Mouse (Mus musculus) MEL (cell line): ENCODE data around the gene Gm13889. TPM values are rescaled to one million over a fixed set of nuclear protein-coding genes. Genes with fewer than 3 reads are reported as not detected.

Source experiments
- DNase-seq: peaks from one replicate; pipeline ENCODE4 v3.0.0; 2011; ENCODE audit warnings: low read depth, low spot score
- H3K27ac ChIP-seq: 2 replicates; pipeline ENCODE4 v1.5.1; 2012; ENCODE audit warnings: low read depth, mild to moderate bottlenecking, control low read depth, low read length, moderate library complexity; ENCODE audit not compliant: control insufficient read depth
- H3K27me3 ChIP-seq, 2 experiments: fragments of 150-350 bp in 1 of 2; sonication (generic) in 1 of 2; 2 replicates each; pipeline ENCODE4 v1.6.1; 2012; ENCODE audit warnings: low read length in 2 of 2, mild to moderate bottlenecking in 2 of 2, improper control_type of control experiment in 1 of 2, moderate library complexity in 1 of 2; ENCODE audit not compliant: insufficient read depth in 2 of 2, control insufficient read depth in 1 of 2
- H3K36me3 ChIP-seq, 2 experiments: 2 replicates each; pipeline ENCODE4 v1.6.1; 2012 to 2014; ENCODE audit warnings: low read length in 2 of 2, improper control_type of control experiment in 1 of 2, inconsistent platforms in 1 of 2, mild to moderate bottlenecking in 1 of 2; ENCODE audit not compliant: insufficient read depth in 2 of 2, control insufficient read depth in 1 of 2
- H3K4me1 ChIP-seq, 2 experiments: fragments of 150-350 bp in 1 of 2; sonication (generic) in 1 of 2; 2 replicates each; pipeline ENCODE4 v1.6.1; 2012; ENCODE audit warnings: low read length in 2 of 2, improper control_type of control experiment in 1 of 2, mild to moderate bottlenecking in 1 of 2; ENCODE audit not compliant: insufficient read depth in 2 of 2, control insufficient read depth in 1 of 2
- H3K4me3 ChIP-seq, 2 experiments: fragments of 150-350 bp in 1 of 2; sonication (generic) in 1 of 2; 2 replicates each; pipeline ENCODE4 v1.5.1; 2012; ENCODE audit warnings: low read depth in 2 of 2, low read length in 2 of 2, mild to moderate bottlenecking in 2 of 2, moderate library complexity in 2 of 2, control low read depth in 1 of 2, improper control_type of control experiment in 1 of 2; ENCODE audit not compliant: control insufficient read depth in 1 of 2, insufficient read depth in 1 of 2
- H3K79me2 ChIP-seq: 2 replicates; pipeline ENCODE4 v1.6.1; 2012; ENCODE audit warnings: mild to moderate bottlenecking, low read length, moderate library complexity; ENCODE audit not compliant: control insufficient read depth, poor library complexity, insufficient read depth
- H3K9ac ChIP-seq: 2 replicates; pipeline ENCODE4 v1.6.1; 2012; ENCODE audit warnings: low read depth, mild to moderate bottlenecking, control low read depth, low read length, moderate library complexity; ENCODE audit not compliant: control insufficient read depth, poor library complexity, severe bottlenecking
- H3K9me3 ChIP-seq: fragments of 150-350 bp; sonication (generic); replicated peaks from 2 replicates; pipeline ENCODE4 v1.6.1; 2012; ENCODE audit warnings: mild to moderate bottlenecking, low read length, improper control_type of control experiment, moderate library complexity; ENCODE audit not compliant: insufficient read depth
- BHLHE40 ChIP-seq: IDR thresholded peaks from 2 replicates; pipeline ENCODE4 v1.6.1; 2012; ENCODE audit warnings: low read depth, mild to moderate bottlenecking, inconsistent platforms, low read length, improper control_type of control experiment, borderline replicate concordance
- CHD1 ChIP-seq: IDR thresholded peaks from 2 replicates; pipeline ENCODE4 v1.6.1; 2012; ENCODE audit warnings: low read depth, mild to moderate bottlenecking, inconsistent platforms, low read length, improper control_type of control experiment
- E2F4 ChIP-seq: IDR thresholded peaks from 2 replicates; pipeline ENCODE4 v1.6.1; 2011; ENCODE audit warnings: low read depth, low read length, improper control_type of control experiment, borderline replicate concordance
- EP300 ChIP-seq, 2 experiments: IDR thresholded peaks; 2 replicates each; pipeline ENCODE4 v1.6.1; 2011; ENCODE audit warnings: improper control_type of control experiment in 2 of 2, low read length in 2 of 2, low read depth in 1 of 2, mild to moderate bottlenecking in 1 of 2
- GATA1 ChIP-seq: IDR thresholded peaks from 2 replicates; pipeline ENCODE4 v1.6.1; 2011; ENCODE audit warnings: low read depth, low read length, improper control_type of control experiment
- JUND ChIP-seq: IDR thresholded peaks from 2 replicates; pipeline ENCODE4 v1.6.1; 2011; ENCODE audit warnings: low read depth, mild to moderate bottlenecking, improper control_type of control experiment, low read length
- MAZ ChIP-seq: IDR thresholded peaks from 2 replicates; pipeline ENCODE4 v1.6.1; 2012; ENCODE audit warnings: low read depth, mild to moderate bottlenecking, inconsistent platforms, low read length, improper control_type of control experiment
- MXI1 ChIP-seq: IDR thresholded peaks from 2 replicates; pipeline ENCODE4 v1.6.1; 2011; ENCODE audit warnings: mild to moderate bottlenecking, low read depth, low read length, improper control_type of control experiment
- MYB ChIP-seq: IDR thresholded peaks from 2 replicates; pipeline ENCODE4 v1.6.1; 2011; ENCODE audit warnings: mild to moderate bottlenecking, low read depth, low read length, improper control_type of control experiment
- MYC ChIP-seq: IDR thresholded peaks from 2 replicates; pipeline ENCODE4 v1.6.1; 2011; ENCODE audit warnings: low read depth, mild to moderate bottlenecking, low read length, improper control_type of control experiment, moderate library complexity
- NELFE ChIP-seq: IDR thresholded peaks from 2 replicates; pipeline ENCODE4 v1.6.1; 2011; ENCODE audit warnings: low read depth, low read length, improper control_type of control experiment
- RAD21 ChIP-seq: IDR thresholded peaks from 2 replicates; pipeline ENCODE4 v1.6.1; 2011; ENCODE audit warnings: mild to moderate bottlenecking, low read depth, low read length, improper control_type of control experiment
- RCOR1 ChIP-seq: IDR thresholded peaks from 2 replicates; pipeline ENCODE4 v1.6.1; 2012; ENCODE audit warnings: low read depth, mild to moderate bottlenecking, inconsistent platforms, low read length, improper control_type of control experiment
- SIN3A ChIP-seq: IDR thresholded peaks from 2 replicates; pipeline ENCODE4 v1.6.1; 2012; ENCODE audit warnings: low read length, improper control_type of control experiment, inconsistent platforms
- SMC3 ChIP-seq: IDR thresholded peaks from 2 replicates; pipeline ENCODE4 v1.6.1; 2011; ENCODE audit warnings: low read depth, low read length, improper control_type of control experiment
- TAL1 ChIP-seq: IDR thresholded peaks from 2 replicates; pipeline ENCODE4 v1.6.1; 2012; ENCODE audit warnings: mild to moderate bottlenecking, inconsistent platforms, low read length, moderate library complexity, mixed read lengths
- TBP ChIP-seq: IDR thresholded peaks from 2 replicates; pipeline ENCODE4 v1.8.0; 2011; ENCODE audit warnings: low read depth, low read length, improper control_type of control experiment
- USF1 ChIP-seq: IDR thresholded peaks from 2 replicates; pipeline ENCODE4 v1.6.1; 2014; ENCODE audit warnings: low read depth, mild to moderate bottlenecking, inconsistent platforms, low read length, improper control_type of control experiment, moderate library complexity
- ZMIZ1 ChIP-seq: IDR thresholded peaks from 2 replicates; pipeline ENCODE4 v1.6.1; 2012; ENCODE audit warnings: low read depth, mild to moderate bottlenecking, inconsistent platforms, low read length, improper control_type of control experiment, moderate library complexity
- ZNF384 ChIP-seq: IDR thresholded peaks from 2 replicates; pipeline ENCODE4 v1.6.1; 2012; ENCODE audit warnings: low read depth, mild to moderate bottlenecking, inconsistent platforms, low read length, improper control_type of control experiment
- polyA plus RNA-seq, 2 experiments: library from polyadenylated mRNA; stranded (reverse) in 1 of 2; unstranded in 1 of 2; fragments of >175 nt in 1 of 2; fragments of >200 nt in 1 of 2; gene quantifications; 2 replicates each; pipeline versions ENCODE4 v1.2.1 to v1.2.4; 2012; ENCODE audit warnings: low replicate concordance in 2 of 2, low read depth in 1 of 2; ENCODE audit not compliant: insufficient read length in 2 of 2, insufficient read depth in 1 of 2, missing spikeins in 1 of 2
- total RNA-seq: library from RNA; depleted of rRNA; stranded (reverse); fragments of 300-350 nt; gene quantifications from 2 replicates; pipeline ENCODE4 v1.2.3, GENCODE M21; 2012

Gm13889 gene
- total and polyA plus RNA-seq, 3 experiments: not detected

DNA sequence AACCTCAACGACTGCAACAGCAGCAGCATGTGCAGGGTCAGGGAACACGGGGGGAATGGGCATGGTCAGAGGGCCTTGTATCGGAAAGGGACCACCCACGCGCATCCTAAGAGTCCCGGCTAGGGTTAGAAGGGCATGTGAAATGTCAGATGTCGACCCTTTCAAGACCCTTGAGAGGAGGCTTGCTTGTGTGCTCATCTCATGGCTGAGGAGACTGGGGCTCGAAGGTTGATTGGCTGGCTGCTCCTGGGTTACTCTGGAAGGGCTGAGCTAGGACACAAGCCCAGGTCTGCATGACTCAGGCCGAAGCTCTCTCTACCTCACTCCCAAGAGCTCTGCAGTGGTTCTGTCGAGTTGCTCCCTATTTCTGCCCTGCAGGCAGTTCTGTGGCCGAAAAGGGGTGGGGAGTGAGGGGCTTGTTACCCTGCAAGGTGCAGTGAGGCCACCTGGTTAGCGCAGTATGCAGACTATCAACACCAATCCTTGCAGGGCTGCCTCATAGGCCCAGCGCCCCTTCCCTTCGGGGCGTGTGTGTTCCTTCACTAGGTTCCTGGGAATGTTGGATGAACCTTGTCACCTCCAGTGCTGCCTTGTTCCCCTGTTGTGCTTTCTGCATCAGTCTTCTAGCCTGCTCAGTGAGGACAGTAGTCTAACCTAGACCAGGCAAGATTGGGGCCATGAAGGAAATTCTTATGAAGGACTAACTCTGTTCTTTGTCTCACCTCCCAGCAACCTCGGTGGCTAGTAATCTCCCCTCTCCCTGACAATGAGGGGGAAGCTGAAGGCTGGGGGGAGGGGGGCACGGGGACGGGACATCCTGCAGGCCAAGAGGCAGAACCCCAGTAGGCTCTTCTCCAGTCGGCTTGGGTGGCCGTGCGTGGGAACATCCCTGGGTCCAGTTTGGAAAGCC lies 18.8 kb upstream of the Gm13889 start:
- Histone ChIP-seq H3K27ac (no peak overlapping the region), H3K9ac (no peak overlapping the region), H3K27me3 (peaks cover 0 to 11% of the 10 kb centered on the region in 2 experiments; a peak in 2 of 4 replicates), H3K36me3 (no peaks in the 10 kb centered on the region), H3K4me3 (no peak overlapping the region), H3K79me2 (no peaks in the 10 kb centered on the region), H3K4me1 (no peaks in the 10 kb centered on the region), H3K9me3 (no peaks in the 10 kb centered on the region)
- no peak for DNase-seq
- TF ChIP-seq TBP (no peak), ZNF384 (no peak)

DNA sequence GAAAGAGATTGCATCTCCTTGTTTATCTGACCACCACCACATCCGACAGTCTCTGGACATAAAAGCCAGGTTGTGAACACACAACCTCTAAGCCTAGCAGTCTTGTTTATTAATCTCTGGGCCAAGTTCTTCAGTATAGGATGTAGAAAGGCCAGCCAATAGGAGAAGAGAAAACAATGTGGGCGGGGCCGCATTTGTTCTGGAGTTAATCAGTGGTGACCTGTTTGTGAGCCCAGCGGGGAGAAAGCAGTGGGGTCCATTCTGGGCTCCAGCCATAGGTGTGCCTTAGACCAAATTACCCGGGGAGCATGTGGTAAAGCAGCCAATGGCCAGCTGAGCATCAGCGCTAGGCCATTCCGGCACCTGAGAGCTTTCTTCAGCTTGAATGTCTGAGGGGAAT lies 18.0 kb upstream of the Gm13889 start:
- no peaks in the 10 kb centered on the region for H3K9me3 ChIP-seq
- TF ChIP-seq SMC3 (no peak), USF1 (no peak), RCOR1 (no peak), MYB (no peak), CHD1 (no peak), SIN3A (no peak), JUND (no peak), GATA1 (no peak), TAL1 (no peak), ZNF384 (no peak), BHLHE40 (no peak), NELFE (no peak), ZMIZ1 (no peak), E2F4 (no peak), MXI1 (no peak), EP300 (IDR thresholded peaks at IDR 0.05; ENCODE audit: low read depth in 1 of 2, low read length in 2 of 2) (no peak), RAD21 (no peak), MAZ (no peak), MYC (no peak)
- TF ChIP-seq, all 39 proteins: peak for 0
- Histone ChIP-seq H3K27ac (no peak overlapping the region), H3K36me3 (no peaks in the 10 kb centered on the region), H3K79me2 (no peaks in the 10 kb centered on the region), H3K4me1 (no peaks in the 10 kb centered on the region), H3K27me3 (peaks cover 0 to 11% of the 10 kb centered on the region in 2 experiments; a peak in 2 of 4 replicates), H3K9ac (no peak overlapping the region), H3K4me3 (no peak overlapping the region)
- DNase-seq: no peak
